Mouse (Mus musculus) hindbrain, embryonic 12.5 days (tissue): Measurements from ENCODE around the gene Poc1a. TPM values are rescaled to one million over a fixed set of nuclear protein-coding genes. Genes with fewer than 3 reads are reported as not detected.

Experiments used
- ATAC-seq: fragments of 200-750 bp; cut with Nextera tagmentation; 2 replicates; pipeline ENCODE4 v1.8.0; 2017; ENCODE audit warnings: moderate TSS enrichment; ENCODE audit not compliant: low FRiP score
- H3K27ac ChIP-seq: fragments of 300-500 bp; sonication (generic); 2 replicates; pipeline ENCODE4 v1.5.1; 2016; ENCODE audit warnings: mild to moderate bottlenecking
- H3K27me3 ChIP-seq: fragments of 300-500 bp; sonication (generic); 2 replicates; pipeline ENCODE4 v1.6.1; 2016; ENCODE audit warnings: mild to moderate bottlenecking
- H3K36me3 ChIP-seq: fragments of 300-500 bp; sonication (generic); 2 replicates; pipeline ENCODE4 v1.6.1; 2016; ENCODE audit warnings: mild to moderate bottlenecking
- H3K4me1 ChIP-seq: fragments of 300-500 bp; sonication (generic); 2 replicates; pipeline ENCODE4 v1.6.1; 2016
- H3K4me2 ChIP-seq: fragments of 300-500 bp; sonication (generic); replicated peaks from 2 replicates; pipeline ENCODE4 v1.6.1; 2016; ENCODE audit warnings: mild to moderate bottlenecking
- H3K4me3 ChIP-seq: fragments of 300-500 bp; sonication (generic); 2 replicates; pipeline ENCODE4 v1.5.1; 2016; ENCODE audit warnings: mild to moderate bottlenecking
- H3K9ac ChIP-seq: fragments of 300-500 bp; sonication (generic); 2 replicates; pipeline ENCODE4 v1.6.1; 2016; ENCODE audit warnings: mild to moderate bottlenecking, moderate library complexity
- H3K9me3 ChIP-seq: fragments of 300-500 bp; sonication (generic); replicated peaks from 2 replicates; pipeline ENCODE4 v1.6.1; 2016; ENCODE audit warnings: mild to moderate bottlenecking
- WGBS: fragments of 180-500 bp; shearing (Covaris S2); methylation state at CpG from one replicate; pipeline ENCODE4 v1.1.7; 2016; 5-methylcytosine and 5-hydroxymethylcytosine counted together
- polyA plus RNA-seq: library from polyadenylated mRNA; unstranded; fragments of >200 nt; fragmentation: Nextera tagmentation; extraction: Ambion mirVana; gene quantifications from 2 replicates; pipeline ENCODE4 v1.2.1, GENCODE M21; 2016

The Poc1a gene
- polyA plus RNA-seq, 1 experiment from 2014 or later = 16.4 TPM

GRCm38 (mm10) chr9:106287165-106287564 is 6.3 kb downstream of the Poc1a start:
- Histone ChIP-seq H3K9ac (no peak overlapping the region), H3K27me3 (no peaks in the 10 kb centered on the region), H3K36me3 (peaks cover 14% of the 10 kb centered on the region; the same call in 1 of the 2 replicates), H3K9me3 (no peaks in the 10 kb centered on the region), H3K4me1 (no peaks in the 10 kb centered on the region), H3K4me3 (no peak overlapping the region), H3K4me2 (no peak overlapping the region), H3K27ac (no peak overlapping the region)
- ATAC-seq = no peak
- WGBS = 70% methylated on average over 4 of the region's 4 CpGs

- Histone ChIP-seq H3K27ac (no peak overlapping the region), H3K36me3 (peaks cover 14% of the 10 kb centered on the region; the same call in 1 of the 2 replicates), H3K4me1 (no peaks in the 10 kb centered on the region), H3K4me3 (no peak overlapping the region), H3K4me2 (no peak overlapping the region), H3K27me3 (no peaks in the 10 kb centered on the region), H3K9ac (no peak overlapping the region), H3K9me3 (no peaks in the 10 kb centered on the region)
- peak; percentile 71 for ATAC-seq
- 33% methylated on average over 3 of the region's 3 CpGs for WGBS
These were observed 8.0 kb downstream of the Poc1a start for GRCm38 (mm10) chr9:106288864-106289263.

DNA sequence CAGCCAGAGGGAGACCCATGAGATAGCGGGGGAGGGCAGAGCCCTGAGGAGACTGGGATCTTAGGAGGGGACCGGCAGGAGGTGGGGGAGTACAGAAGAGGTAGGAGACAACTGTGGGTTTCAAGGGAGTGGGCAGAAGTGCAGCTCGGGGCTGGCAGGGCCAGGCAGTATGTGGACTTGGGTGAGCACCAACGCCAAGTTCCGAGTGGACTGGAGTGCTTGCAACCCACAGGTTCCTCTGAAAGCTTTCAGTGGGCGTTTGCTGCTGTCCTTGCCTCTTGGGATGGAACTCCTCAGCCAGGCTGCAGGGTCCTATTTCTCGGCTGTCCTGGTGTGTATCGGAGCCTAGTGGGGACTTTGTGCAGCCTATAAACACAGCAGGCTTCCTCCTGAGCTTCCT is 9.0 kb downstream of the Poc1a start:
- Histone ChIP-seq H3K27ac (no peak overlapping the region), H3K4me1 (no peaks in the 10 kb centered on the region), H3K36me3 (peaks cover 16% of the 10 kb centered on the region), H3K27me3 (no peaks in the 10 kb centered on the region), H3K9ac (no peak overlapping the region), H3K4me3 (no peak overlapping the region), H3K9me3 (no peaks in the 10 kb centered on the region), H3K4me2 (no peak overlapping the region)
- no peak for ATAC-seq
- WGBS = 85% methylated on average over 8 of the region's 8 CpGs

- Histone ChIP-seq H3K27ac (no peak overlapping the region), H3K4me1 (no peaks in the 10 kb centered on the region), H3K27me3 (no peaks in the 10 kb centered on the region), H3K36me3 (peaks cover 17% of the 10 kb centered on the region), H3K4me2 (no peak overlapping the region), H3K9ac (no peak overlapping the region), H3K9me3 (no peaks in the 10 kb centered on the region), H3K4me3 (no peak overlapping the region)
- 89% methylated on average over 17 of the region's 17 CpGs for WGBS
- ATAC-seq = no peak
These were observed 9.8 kb downstream of the Poc1a start for GRCm38 (mm10) chr9:106290636-106291122.

- H3K27ac ChIP-seq = no peak overlapping the region
- no peak for ATAC-seq
- no peaks in the 10 kb centered on the region for H3K4me1 ChIP-seq
- H3K9ac ChIP-seq = no peak overlapping the region
- no peak overlapping the region for H3K4me2 ChIP-seq
- 91% methylated on average over 14 of the region's 14 CpGs for WGBS
- no peaks in the 10 kb centered on the region for H3K27me3 ChIP-seq
- no peaks in the 10 kb centered on the region for H3K9me3 ChIP-seq
- H3K36me3 ChIP-seq = peaks cover 11% of the 10 kb centered on the region; the same call in 1 of the 2 replicates
- no peak overlapping the region for H3K4me3 ChIP-seq
These were observed 12.8 kb downstream of the Poc1a start for GRCm38 (mm10) chr9:106293569-106294156.

DNA sequence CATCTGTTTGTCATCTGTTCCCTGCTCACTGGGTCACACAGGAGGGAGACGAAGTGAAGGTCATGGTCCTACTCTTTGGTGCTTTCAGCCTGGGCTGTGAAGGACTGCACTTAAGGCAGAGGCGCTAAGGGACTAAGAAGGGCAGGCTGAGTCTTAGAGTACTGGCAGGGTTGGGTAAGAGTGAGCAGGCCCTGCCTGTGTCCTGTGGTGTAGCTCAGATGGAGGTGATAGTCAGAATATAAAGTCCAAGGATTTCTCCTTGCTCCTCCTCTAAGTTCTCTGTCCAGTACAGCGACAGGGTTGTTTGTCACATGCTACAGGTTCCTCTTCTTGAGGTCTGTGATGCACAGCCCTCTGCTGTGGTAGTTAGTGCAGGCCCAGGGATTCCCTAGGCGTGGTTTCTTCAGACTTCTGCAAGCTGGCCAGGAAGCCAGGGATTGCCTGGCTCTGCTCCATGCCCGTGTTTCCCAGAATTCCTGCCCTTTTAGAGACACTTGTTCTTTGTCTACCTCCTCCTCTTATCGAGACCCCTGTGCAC is 15.8 kb downstream of the Poc1a start:
- Histone ChIP-seq H3K4me1 (no peaks in the 10 kb centered on the region), H3K4me2 (no peak overlapping the region), H3K27me3 (no peaks in the 10 kb centered on the region), H3K9me3 (no peaks in the 10 kb centered on the region), H3K36me3 (peaks cover 11% of the 10 kb centered on the region; the same call in 1 of the 2 replicates), H3K9ac (no peak overlapping the region), H3K4me3 (no peak overlapping the region), H3K27ac (no peak overlapping the region)
- ATAC-seq = no peak
- 81% methylated on average over 6 of the region's 6 CpGs for WGBS

GRCm38 (mm10) chr9:106300176-106300803 is 19.4 kb downstream of the Poc1a start:
- Histone ChIP-seq H3K4me1 (no peaks in the 10 kb centered on the region), H3K36me3 (peaks cover 5% of the 10 kb centered on the region; the same call in 1 of the 2 replicates), H3K4me3 (no peak overlapping the region), H3K27me3 (no peaks in the 10 kb centered on the region), H3K9ac (no peak overlapping the region), H3K27ac (no peak overlapping the region), H3K9me3 (no peaks in the 10 kb centered on the region), H3K4me2 (no peak overlapping the region)
- WGBS = 83% methylated on average over 20 of the region's 20 CpGs
- ATAC-seq = no peak

DNA sequence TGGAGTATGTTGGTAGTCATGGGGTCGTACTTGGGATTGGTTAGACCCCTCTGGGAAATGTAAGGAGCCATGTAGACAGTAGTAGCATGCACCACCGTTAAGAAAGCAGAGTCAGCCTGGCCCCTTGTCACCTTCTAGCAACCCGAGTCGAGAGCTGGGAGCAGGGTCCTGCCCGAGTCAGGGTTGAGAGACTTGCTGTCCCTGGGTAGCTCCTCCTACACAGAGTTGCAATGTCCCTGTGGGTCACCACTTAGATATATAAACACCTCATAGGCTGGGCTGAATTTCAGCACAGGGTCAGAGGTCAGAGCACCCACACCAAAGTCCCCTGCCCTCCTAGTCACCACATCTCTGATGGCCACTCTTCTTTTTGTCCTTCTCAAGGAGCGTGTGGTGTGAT is 20.1 kb downstream of the Poc1a start:
- Histone ChIP-seq H3K27ac (no peak overlapping the region), H3K4me1 (no peaks in the 10 kb centered on the region), H3K4me2 (no peak overlapping the region), H3K9ac (no peak overlapping the region), H3K27me3 (no peaks in the 10 kb centered on the region), H3K4me3 (no peak overlapping the region), H3K36me3 (peaks cover 3% of the 10 kb centered on the region; the same call in 1 of the 2 replicates), H3K9me3 (no peaks in the 10 kb centered on the region)
- ATAC-seq = no peak
- WGBS = 78% methylated on average over 6 of the region's 6 CpGs

DNA sequence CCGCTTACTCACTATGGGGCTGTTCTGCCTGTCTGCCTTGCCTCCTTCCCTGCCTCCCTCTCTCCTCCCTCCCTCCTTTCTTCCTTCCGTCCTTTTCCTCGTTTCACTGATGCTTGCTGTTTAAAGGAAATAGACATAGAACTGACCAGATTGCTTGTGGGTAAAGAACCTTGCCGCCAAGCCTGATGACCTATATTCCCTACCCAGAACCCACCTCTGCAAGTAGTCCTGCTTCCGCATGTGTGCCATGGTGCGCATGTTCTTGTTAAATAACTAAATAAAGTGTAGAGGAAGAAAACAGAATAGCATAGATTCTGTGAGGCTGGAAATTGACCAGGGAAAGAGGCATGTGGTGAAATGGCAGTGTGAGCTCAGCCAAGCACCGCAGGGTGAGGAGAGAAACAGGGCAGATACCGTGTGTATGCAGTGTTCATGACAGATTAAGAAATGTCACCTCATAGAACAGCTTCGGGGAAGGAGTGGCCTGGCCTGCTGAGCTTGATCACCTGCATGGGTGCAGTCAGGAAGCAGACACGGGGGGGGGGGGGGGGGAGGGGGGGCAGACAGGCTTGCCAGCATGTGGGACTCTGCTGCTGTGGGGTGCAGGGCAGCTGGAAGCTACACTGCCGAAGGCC is 20.7 kb downstream of the Poc1a start:
- Histone ChIP-seq H3K27ac (no peak overlapping the region), H3K4me1 (no peaks in the 10 kb centered on the region), H3K9ac (no peak overlapping the region), H3K36me3 (peaks cover under 1% of the 10 kb centered on the region; the same call in 1 of the 2 replicates), H3K9me3 (no peaks in the 10 kb centered on the region), H3K27me3 (no peaks in the 10 kb centered on the region), H3K4me3 (no peak overlapping the region), H3K4me2 (no peak overlapping the region)
- ATAC-seq = no peak
- 74% methylated on average over 11 of the region's 11 CpGs for WGBS

GRCm38 (mm10) chr9:106302446-106303150 is 21.7 kb downstream of the Poc1a start:
- 89% methylated on average over 16 of the region's 16 CpGs for WGBS
- Histone ChIP-seq H3K4me3 (no peak overlapping the region), H3K27ac (no peak overlapping the region), H3K9ac (no peak overlapping the region), H3K27me3 (no peaks in the 10 kb centered on the region), H3K4me2 (no peak overlapping the region), H3K36me3 (no peaks in the 10 kb centered on the region), H3K9me3 (no peaks in the 10 kb centered on the region), H3K4me1 (no peaks in the 10 kb centered on the region)
- ATAC-seq = no peak

- H3K27me3 ChIP-seq = no peaks in the 10 kb centered on the region
- ATAC-seq = no peak
- 96% methylated on average over 6 of the region's 6 CpGs for WGBS
- H3K4me2 ChIP-seq = no peak overlapping the region
- H3K27ac ChIP-seq = no peak overlapping the region
- no peak overlapping the region for H3K4me3 ChIP-seq
- no peaks in the 10 kb centered on the region for H3K9me3 ChIP-seq
- H3K9ac ChIP-seq = no peak overlapping the region
- H3K36me3 ChIP-seq = peaks cover under 1% of the 10 kb centered on the region; the same call in 1 of the 2 replicates
- H3K4me1 ChIP-seq = no peaks in the 10 kb centered on the region
These were observed 22.6 kb downstream of the Poc1a start for GRCm38 (mm10) chr9:106303460-106303960.

DNA sequence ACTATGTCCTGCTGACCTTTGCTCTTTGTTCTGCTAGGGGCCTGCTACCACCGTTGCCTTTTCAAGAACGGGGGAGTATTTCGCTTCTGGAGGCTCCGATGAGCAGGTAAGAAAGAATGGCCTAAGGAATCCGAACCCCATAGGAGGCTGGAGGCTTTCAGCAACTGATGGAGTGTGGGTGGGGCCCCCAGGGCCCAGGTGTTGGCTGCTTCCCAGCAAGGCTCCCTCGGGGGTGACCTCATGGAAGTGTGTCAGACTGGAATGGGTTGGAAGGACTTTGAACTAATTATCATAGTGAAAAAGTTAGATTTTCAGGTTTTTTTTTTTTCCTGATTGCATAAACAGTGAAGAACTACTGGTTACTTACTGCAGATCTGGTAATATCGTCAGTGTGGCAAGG is 24.4 kb downstream of the Poc1a start:
- no peak overlapping the region for H3K9ac ChIP-seq
- WGBS = 78% methylated on average over 7 of the region's 7 CpGs

More for the DNA sequence above, 24.4 kb downstream of the Poc1a start:
- Histone ChIP-seq H3K27ac (no peak overlapping the region), H3K4me2 (no peak overlapping the region), H3K4me1 (no peaks in the 10 kb centered on the region), H3K36me3 (peaks cover 4% of the 10 kb centered on the region; the same call in 1 of the 2 replicates), H3K27me3 (no peaks in the 10 kb centered on the region), H3K9me3 (no peaks in the 10 kb centered on the region), H3K4me3 (no peak overlapping the region)
- no peak for ATAC-seq
